Mouse (Mus musculus): ENCODE results near the gene Slc44a4.
"Not testable (repeated sequence)": the region's sequence is repeated elsewhere in the genome, so short reads cannot be mapped to it uniquely, and the experiment has no call there.

The Slc44a4 gene

DNA sequence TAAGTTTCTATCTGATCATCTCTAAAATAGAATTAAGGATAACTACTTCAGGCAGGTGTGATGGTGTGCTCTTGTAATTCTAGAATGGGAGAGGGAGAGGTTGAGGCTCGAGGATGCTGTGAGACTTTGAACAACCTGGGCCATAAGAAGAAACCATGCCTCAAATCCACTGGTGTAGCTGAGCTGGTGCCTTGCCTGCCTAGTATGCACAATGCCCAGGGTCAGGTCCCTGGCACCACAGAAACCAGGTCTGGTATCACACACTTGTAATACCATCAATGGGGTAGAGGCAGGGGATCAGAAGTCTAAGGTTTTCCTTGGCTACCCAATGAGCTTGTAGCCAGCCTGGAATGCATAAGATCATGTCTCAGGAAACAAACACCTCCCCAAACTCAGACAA, 48.6 kb downstream of the Slc44a4 start:
- DNase-seq, result no peak

DNA sequence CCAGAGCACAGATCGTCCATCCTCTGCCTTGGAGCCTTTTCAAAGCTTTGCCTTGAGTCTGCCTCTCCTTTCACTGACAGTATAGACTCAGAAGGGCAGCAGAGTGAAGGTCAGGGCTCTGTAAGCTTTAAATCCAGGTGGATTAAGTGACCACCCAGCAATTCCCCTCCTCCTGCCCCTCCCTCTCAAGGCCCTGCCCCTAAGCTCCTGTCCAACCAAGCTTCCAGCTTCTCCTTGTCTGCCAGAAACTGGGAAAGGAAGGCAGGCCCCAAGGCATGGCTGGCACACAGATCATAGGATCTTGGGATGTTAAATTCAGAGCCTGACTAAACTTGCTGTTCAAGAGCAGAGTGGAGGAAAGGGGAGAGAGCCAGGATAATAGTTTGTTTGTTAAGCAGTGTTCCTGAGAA, 50.4 kb downstream of the Slc44a4 start:
- DNase-seq, result no peak

GRCm38 (mm10) chr17:34965627-34966026, 51.4 kb downstream of the Slc44a4 start:
- DNase-seq, result no peak

DNA sequence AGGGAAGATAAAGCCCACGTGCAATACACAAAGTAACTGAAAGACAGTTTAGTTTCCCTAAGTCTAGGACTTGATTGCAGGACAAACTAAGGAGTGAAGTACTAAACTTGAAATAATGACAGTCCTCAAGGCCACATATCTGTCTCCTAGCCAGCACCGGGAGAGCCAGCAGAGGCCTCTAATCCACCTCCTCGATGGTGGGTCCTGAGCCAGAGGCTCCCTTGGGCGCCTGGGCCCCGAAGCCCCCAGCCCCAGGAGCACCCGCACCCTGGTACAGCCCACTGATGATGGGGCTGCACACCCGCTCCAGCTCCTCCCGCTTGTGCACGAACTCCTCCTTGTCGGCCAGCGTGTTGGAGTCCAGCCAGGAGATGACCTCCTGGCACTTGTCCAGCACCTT, 55.6 kb downstream of the Slc44a4 start, which contains the start of gene Gm20481:
Gene Gm20481, plus strand, starts transcription at position 91 of the 400 bp plus-strand sequence.
- DNase-seq, result not testable (repeated sequence)

DNA sequence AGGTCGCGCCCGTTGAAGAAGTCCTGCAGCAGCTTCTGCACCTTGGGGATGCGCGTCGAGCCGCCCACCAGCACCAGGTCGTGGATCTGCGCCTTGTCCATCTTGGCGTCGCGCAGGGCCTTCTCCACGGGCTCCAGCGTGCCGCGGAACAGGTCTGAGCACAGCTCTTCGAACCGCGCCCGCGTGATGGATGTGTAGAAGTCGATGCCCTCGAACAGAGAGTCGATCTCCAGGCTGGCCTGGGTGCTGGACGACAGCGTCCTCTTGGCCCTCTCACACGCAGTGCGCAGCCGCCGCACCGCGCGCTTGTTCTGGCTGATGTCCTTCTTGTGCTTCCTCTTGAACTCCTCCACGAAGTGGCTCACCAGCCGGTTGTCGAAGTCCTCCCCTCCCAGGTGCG, 56.6 kb downstream of the Slc44a4 start:
- not testable (repeated sequence) for DNase-seq

- DNase-seq, result not testable (repeated sequence)
Observed at GRCm38 (mm10) chr17:34971694-34972068, 57.4 kb downstream of the Slc44a4 start.

DNA sequence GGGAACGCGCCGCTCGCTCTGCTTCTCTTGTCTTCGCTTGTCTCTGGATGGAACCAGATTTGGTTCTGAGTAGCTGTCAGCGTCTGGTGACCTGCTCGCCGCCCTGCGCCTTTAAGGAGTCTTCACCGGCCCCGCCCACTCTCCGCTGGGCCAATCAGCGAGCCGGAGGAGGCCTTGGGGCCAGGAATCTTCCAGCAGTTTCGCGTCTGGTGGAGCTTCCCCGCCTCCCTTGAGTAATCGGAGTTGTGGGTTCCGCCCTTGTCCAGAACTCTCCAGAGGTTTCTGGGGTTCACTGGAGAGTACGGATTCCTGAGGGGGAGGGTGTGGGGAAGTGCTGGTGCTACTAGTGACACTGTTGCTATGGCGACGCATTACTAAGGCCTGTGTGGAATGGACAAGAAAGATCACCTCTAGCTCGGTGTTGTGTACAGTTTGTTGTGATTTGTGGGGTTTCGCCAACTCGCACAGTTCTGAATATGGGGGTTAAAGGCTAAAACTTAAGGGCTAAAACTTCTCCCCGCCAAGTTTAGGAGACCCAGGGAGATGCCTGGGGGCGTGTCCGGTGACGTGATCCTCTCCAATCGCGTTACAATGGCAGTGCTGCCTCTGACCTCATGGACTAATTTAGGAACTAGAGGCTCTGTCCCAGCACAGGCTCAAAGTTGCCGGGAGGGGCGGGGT, 57.9 kb downstream of the Slc44a4 start, which contains the start of the genes Hspa1a and Hspa1l:
Gene Hspa1a, minus strand, starts transcription at position 88 of the 681 bp plus-strand sequence.
Gene Hspa1l, plus strand, starts transcription at position 635 of the 681 bp plus-strand sequence.
- peak; percentile 69 for DNase-seq

DNA sequence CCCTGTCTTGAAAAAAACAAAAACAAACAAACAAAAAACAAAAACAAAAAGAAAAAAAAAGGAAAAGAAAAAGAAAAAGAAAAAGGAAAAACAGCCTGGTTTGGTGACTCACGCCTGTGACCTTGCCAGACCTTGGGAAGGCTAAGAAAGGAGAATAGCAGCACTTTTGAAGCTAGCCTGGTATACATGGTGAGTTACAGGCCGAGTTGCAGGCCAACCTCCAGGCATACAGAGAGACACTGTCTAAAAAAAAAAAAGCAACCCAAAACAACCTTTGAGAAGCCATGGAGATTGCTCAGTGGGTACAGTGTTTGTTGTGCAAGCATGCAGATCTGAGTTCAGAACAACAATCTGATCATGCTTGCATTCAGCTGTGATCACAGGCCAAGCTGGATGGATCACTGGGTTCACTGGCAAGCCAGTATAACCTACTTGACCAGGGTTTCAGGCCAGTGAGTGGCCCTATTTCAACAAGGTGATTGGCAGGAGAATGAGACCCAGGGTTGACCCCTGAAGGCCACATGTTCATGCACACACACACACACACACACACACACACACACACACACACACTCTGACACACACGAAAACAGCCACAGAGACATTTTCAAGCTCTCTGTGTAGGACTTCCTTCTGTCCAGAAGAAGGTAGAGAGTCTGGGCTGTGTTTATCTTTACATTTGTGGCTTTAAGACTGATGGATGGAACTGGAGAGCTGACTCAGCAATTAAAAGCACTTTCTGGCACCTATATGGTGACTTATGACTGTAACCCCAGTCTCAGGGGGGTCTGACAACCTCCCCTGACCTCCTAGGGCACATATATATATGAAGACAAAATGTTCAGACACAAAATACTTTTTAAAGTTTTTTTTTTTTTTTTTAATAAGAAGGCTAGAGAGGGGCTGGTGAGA, 61.6 kb downstream of the Slc44a4 start:
- DNase-seq, result no peak

DNA sequence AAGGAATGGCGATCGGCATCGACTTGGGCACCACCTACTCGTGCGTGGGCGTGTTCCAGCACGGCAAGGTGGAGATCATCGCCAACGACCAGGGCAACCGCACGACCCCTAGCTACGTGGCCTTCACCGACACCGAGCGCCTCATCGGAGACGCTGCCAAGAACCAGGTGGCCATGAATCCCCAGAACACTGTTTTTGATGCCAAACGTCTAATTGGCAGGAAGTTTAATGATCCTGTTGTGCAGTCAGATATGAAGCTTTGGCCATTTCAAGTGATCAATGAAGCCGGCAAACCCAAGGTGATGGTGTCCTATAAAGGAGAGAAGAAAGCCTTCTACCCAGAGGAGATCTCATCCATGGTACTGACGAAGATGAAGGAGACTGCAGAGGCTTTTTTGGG, 62.7 kb downstream of the Slc44a4 start:
- no peak for DNase-seq

DNA sequence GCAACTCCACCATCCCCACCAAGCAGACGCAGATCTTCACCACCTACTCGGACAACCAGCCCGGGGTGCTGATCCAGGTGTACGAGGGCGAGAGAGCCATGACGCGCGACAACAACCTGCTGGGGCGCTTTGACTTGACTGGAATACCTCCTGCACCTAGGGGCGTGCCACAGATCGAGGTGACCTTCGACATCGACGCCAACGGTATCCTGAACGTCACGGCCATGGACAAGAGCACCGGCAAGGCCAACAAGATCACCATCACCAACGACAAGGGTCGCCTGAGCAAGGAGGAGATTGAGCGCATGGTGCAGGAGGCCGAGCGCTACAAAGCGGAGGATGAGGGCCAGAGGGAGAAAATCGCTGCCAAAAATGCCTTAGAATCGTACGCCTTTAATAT, 64.0 kb downstream of the Slc44a4 start:
- DNase-seq, result no peak

- DNase-seq, result no peak
Observed at GRCm38 (mm10) chr17:34979631-34980030, 65.4 kb downstream of the Slc44a4 start.
